Mouse (Mus musculus) liver, embryonic 14.5 days (tissue): Measurements from ENCODE around the gene Cobl.

Experiments used
- CTCF ChIP-seq: IDR thresholded peaks from 2 replicates; pipeline ENCODE4 v1.5.1; 2016; ENCODE audit warnings: antibody characterized with exemption, low read depth, control low read depth
- EP300 ChIP-seq: IDR thresholded peaks from 2 replicates; pipeline ENCODE4 v1.6.1; 2016; ENCODE audit warnings: antibody characterized with exemption, low read depth

GRCm38 (mm10) chr11:12394701-12395100 is 70.1 kb downstream of the Cobl start:
- TF ChIP-seq CTCF = no peak
- TF ChIP-seq EP300 = no peak
